Mouse (Mus musculus) embryonic facial prominence, embryonic 11.5 days (tissue): ENCODE measurements around the gene Fam107b. TPM values are rescaled to one million over a fixed set of nuclear protein-coding genes. Genes with fewer than 3 reads are reported as not detected.

ENCODE experiments used
- ATAC-seq: fragments of 200-750 bp; cut with Nextera tagmentation; replicated peaks from 2 replicates; pipeline ENCODE4 v1.8.0; 2017; ENCODE audit warnings: low read depth; ENCODE audit not compliant: insufficient number of reproducible peaks, low FRiP score, low TSS enrichment
- DNase-seq: peaks from one replicate; pipeline ENCODE4 v3.0.0-alpha.2; 2015; ENCODE audit warnings: low spot score
- H3K27ac ChIP-seq: fragments of 300-500 bp; sonication (generic); replicated peaks from 2 replicates; pipeline ENCODE4 v1.5.1; 2014; ENCODE audit warnings: mild to moderate bottlenecking, low read depth, low read length, control low read depth
- H3K27me3 ChIP-seq: fragments of 300-500 bp; sonication (generic); 2 replicates; pipeline ENCODE4 v1.6.1; 2014; ENCODE audit warnings: mild to moderate bottlenecking, low read length, moderate library complexity, mixed read lengths; ENCODE audit not compliant: control insufficient read depth, insufficient read depth
- H3K36me3 ChIP-seq: fragments of 300-500 bp; sonication (generic); replicated peaks from 2 replicates; pipeline ENCODE4 v1.6.1; 2014; ENCODE audit warnings: low read depth, mild to moderate bottlenecking, low read length, moderate library complexity, mixed read lengths; ENCODE audit not compliant: control insufficient read depth, insufficient read depth
- H3K4me1 ChIP-seq: fragments of 300-500 bp; sonication (generic); 2 replicates; pipeline ENCODE4 v1.6.1; 2014; ENCODE audit warnings: low read length, mixed read lengths; ENCODE audit not compliant: control insufficient read depth, insufficient read depth
- H3K4me2 ChIP-seq: fragments of 300-500 bp; sonication (generic); 2 replicates; pipeline ENCODE4 v1.6.1; 2014; ENCODE audit warnings: low read depth, mild to moderate bottlenecking, control low read depth, low read length, moderate library complexity
- H3K4me3 ChIP-seq: fragments of 300-500 bp; sonication (generic); 2 replicates; pipeline ENCODE4 v1.5.1; 2014; ENCODE audit warnings: low read depth, low read length, control low read depth
- H3K9ac ChIP-seq: fragments of 300-500 bp; sonication (generic); replicated peaks from 2 replicates; pipeline ENCODE4 v1.6.1; 2014; ENCODE audit warnings: mild to moderate bottlenecking, control low read depth, low read length
- H3K9me3 ChIP-seq: fragments of 300-500 bp; sonication (generic); replicated peaks from 2 replicates; pipeline ENCODE4 v1.6.1; 2016; ENCODE audit warnings: mild to moderate bottlenecking, low read length, inconsistent platforms, mixed read lengths; ENCODE audit not compliant: control insufficient read depth
- WGBS: fragments of 180-500 bp; shearing (Covaris S2); extraction: QIAGEN DNeasy Blood & Tissue Kit; methylation state at CpG from one replicate; pipeline ENCODE4 v1.1.7; 2014; 5-methylcytosine and 5-hydroxymethylcytosine counted together
- polyA plus RNA-seq: library from polyadenylated mRNA; unstranded; fragments of >200 nt; fragmentation: Nextera tagmentation; extraction: Ambion mirVana; gene quantifications from 2 replicates; pipeline ENCODE4 v1.2.1, GENCODE M21; 2014

The Fam107b gene
- polyA plus RNA-seq, 1 experiment from 2014 or later, result 79.4 TPM

DNA sequence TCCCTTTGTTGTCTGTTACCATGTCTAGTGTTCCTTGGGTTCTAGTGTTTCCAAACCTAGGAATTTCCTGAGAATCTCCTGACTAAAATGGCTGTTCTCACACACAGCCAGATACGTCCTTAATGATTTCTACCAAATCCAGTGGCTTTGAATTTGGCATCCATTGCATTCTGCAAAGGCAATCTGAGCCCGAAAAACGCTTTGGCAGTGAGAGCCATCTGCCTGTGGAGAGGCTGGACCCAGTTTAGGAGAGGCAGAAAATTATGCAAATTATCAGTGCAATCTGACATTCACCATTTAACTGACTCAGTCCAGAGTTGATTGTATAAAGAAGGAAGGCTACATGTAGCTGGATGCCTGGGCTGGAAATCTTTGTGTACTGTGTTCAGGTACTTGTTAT, 247.3 kb downstream of the Fam107b start:
- no peak overlapping the region for H3K9ac ChIP-seq
- DNase-seq, result no peak
- H3K4me3 ChIP-seq, result no peak overlapping the region
- no peak for ATAC-seq
- 85% methylated on average over 3 of the region's 3 CpGs for WGBS
- H3K36me3 ChIP-seq, result no peaks in the 10 kb centered on the region
- H3K27me3 ChIP-seq, result no peaks in the 10 kb centered on the region
- H3K27ac ChIP-seq, result no peak overlapping the region
- H3K9me3 ChIP-seq, result no peaks in the 10 kb centered on the region
- no peak overlapping the region for H3K4me2 ChIP-seq
- H3K4me1 ChIP-seq, result no peaks in the 10 kb centered on the region

- DNase-seq (no peak), ATAC-seq (no peak)
- Histone ChIP-seq H3K9ac (no peak overlapping the region), H3K27me3 (no peaks in the 10 kb centered on the region), H3K9me3 (no peaks in the 10 kb centered on the region), H3K4me2 (no peak overlapping the region), H3K36me3 (no peaks in the 10 kb centered on the region), H3K4me1 (no peaks in the 10 kb centered on the region), H3K27ac (no peak overlapping the region), H3K4me3 (no peak overlapping the region)
- 84% methylated on average over 8 of the region's 8 CpGs for WGBS
Observed at GRCm38 (mm10) chr2:3822483-3823455, 252.5 kb downstream of the Fam107b start.

Other genes with a start within 250 kb of the Fam107b start
- gene Rpp38, start 237.8 kb upstream of the Fam107b start, polyA plus RNA-seq, result 22.2 and 22.4 TPM in 2 replicates
- 0.43 and 0.74 TPM in 2 replicates for gene Acbd7, start 234.3 kb upstream of the Fam107b start, polyA plus RNA-seq
- not detected in 2 replicates for gene Olah, start 173.3 kb upstream of the Fam107b start, polyA plus RNA-seq
- gene Meig1, start 147.8 kb upstream of the Fam107b start, polyA plus RNA-seq, result not detected in 2 replicates
- gene Dclre1c, start 146.4 kb upstream of the Fam107b start, polyA plus RNA-seq, result 5.8 and 5.9 TPM in 2 replicates
- 47.4 and 54.5 TPM in 2 replicates for gene Suv39h2, start 95.5 kb upstream of the Fam107b start, polyA plus RNA-seq
- gene Gm45902, start 57.7 kb upstream of the Fam107b start, polyA plus RNA-seq, result 7.1 and 8.8 TPM in 2 replicates
- gene Hspa14, start 57.7 kb upstream of the Fam107b start, polyA plus RNA-seq, result 122 and 125 TPM in 2 replicates
- 0.36 TPM in 1 of 2 replicates, not detected in the other for gene Cdnf, start 57.5 kb upstream of the Fam107b start, polyA plus RNA-seq